Comparison of ENCODE assay signal across 8 mouse cellular contexts in genomic region chr10:79717640-79718357, GRCm38 (mm10). TPM values are rescaled to one million over a fixed set of nuclear protein-coding genes. Genes with fewer than 3 reads are reported as not detected.
DNase-seq lines count a peak whose midpoint lies in the region; ATAC-seq lines count a peak whose summit lies in the region.

No protein-coding gene starts in this region.

- ATAC-seq in embryonic facial prominence, embryonic 15.5 days (ENCODE audit: insufficient number of reproducible peaks, low FRiP score, low TSS enrichment, low read depth): no peak
- ATAC-seq in limb, embryonic 15.5 days (ENCODE audit: insufficient number of reproducible peaks, low FRiP score, low TSS enrichment, low read depth): no peak
- ATAC-seq in midbrain, embryonic 14.5 days (ENCODE audit: low FRiP score, low TSS enrichment): no peak

- H3K4me2 ChIP-seq in embryonic facial prominence, embryonic 15.5 days (replicated peaks): peak overlapping the region; percentile 98
- H3K4me2 ChIP-seq in limb, embryonic 15.5 days: peak overlapping the region; percentile 97
- peak overlapping the region; percentile 84 for H3K4me2 ChIP-seq in midbrain, embryonic 14.5 days (ENCODE audit: low read length)

- H3K27ac ChIP-seq in embryonic facial prominence, embryonic 15.5 days (replicated peaks): no peak overlapping the region
- no peak overlapping the region for H3K27ac ChIP-seq in hindbrain, embryonic 10.5 days
- no peak overlapping the region for H3K27ac ChIP-seq in limb, embryonic 15.5 days
- no peak overlapping the region for H3K27ac ChIP-seq in midbrain, embryonic 14.5 days (replicated peaks; ENCODE audit: low read depth, low read length)

- DNase-seq in ES-CJ7 (ENCODE audit: low read depth, low spot score): peak; percentile 81
- DNase-seq in adrenal gland, postnatal 14 days: peak; percentile 90
- DNase-seq in hindbrain, embryonic 10.5 days (ENCODE audit: low spot score): peak; percentile 76
- DNase-seq in midbrain, embryonic 14.5 days: peak; percentile 65
- peak; percentile 69 for DNase-seq in thymus, postnatal 0 days (ENCODE audit: low spot score)
- DNase-seq in T-cell, adult 2 months (ENCODE audit: low spot score): no peak

- no peaks in the 10 kb centered on the region for H3K36me3 ChIP-seq in embryonic facial prominence, embryonic 15.5 days
- no peaks in the 10 kb centered on the region for H3K36me3 ChIP-seq in hindbrain, embryonic 10.5 days
- H3K36me3 ChIP-seq in limb, embryonic 15.5 days: no peaks in the 10 kb centered on the region
- H3K36me3 ChIP-seq in midbrain, embryonic 14.5 days (ENCODE audit: control insufficient read depth, insufficient read depth, low read length): no peaks in the 10 kb centered on the region

- H3K9ac ChIP-seq in embryonic facial prominence, embryonic 15.5 days: no peak overlapping the region
- no peak overlapping the region for H3K9ac ChIP-seq in limb, embryonic 15.5 days
- peak overlapping the region; percentile 70; the same call in 1 of the 2 replicates for H3K9ac ChIP-seq in midbrain, embryonic 14.5 days (replicated peaks; ENCODE audit: low read length)

- H3K9me3 ChIP-seq in embryonic facial prominence, embryonic 15.5 days (replicated peaks): no peaks in the 10 kb centered on the region
- H3K9me3 ChIP-seq in hindbrain, embryonic 10.5 days: no peaks in the 10 kb centered on the region
- no peaks in the 10 kb centered on the region for H3K9me3 ChIP-seq in limb, embryonic 15.5 days
- no peaks in the 10 kb centered on the region for H3K9me3 ChIP-seq in midbrain, embryonic 14.5 days (ENCODE audit: control insufficient read depth, low read length)

- peaks cover 59% of the 10 kb centered on the region for H3K27me3 ChIP-seq in embryonic facial prominence, embryonic 15.5 days
- peaks cover 64% of the 10 kb centered on the region for H3K27me3 ChIP-seq in hindbrain, embryonic 10.5 days (ENCODE audit: insufficient read depth, poor library complexity, severe bottlenecking)
- H3K27me3 ChIP-seq in limb, embryonic 15.5 days: peaks cover 74% of the 10 kb centered on the region
- H3K27me3 ChIP-seq in midbrain, embryonic 14.5 days (ENCODE audit: control insufficient read depth, insufficient read depth, low read length): peaks cover 49% of the 10 kb centered on the region

- H3K4me1 ChIP-seq in embryonic facial prominence, embryonic 15.5 days: peaks cover 25% of the 10 kb centered on the region
- peaks cover 28% of the 10 kb centered on the region for H3K4me1 ChIP-seq in hindbrain, embryonic 10.5 days (replicated peaks)
- peaks cover 18% of the 10 kb centered on the region for H3K4me1 ChIP-seq in limb, embryonic 15.5 days
- 0 out of 2 replicates have a peak, but pooled peaks cover 2% of the 10 kb centered on the region for H3K4me1 ChIP-seq in midbrain, embryonic 14.5 days (ENCODE audit: control insufficient read depth, insufficient read depth, low read length)

- H3K4me3 ChIP-seq in embryonic facial prominence, embryonic 15.5 days (replicated peaks): peak overlapping the region; percentile 56
- H3K4me3 ChIP-seq in hindbrain, embryonic 10.5 days: peak overlapping the region; percentile 68
- peak overlapping the region; percentile 54 for H3K4me3 ChIP-seq in limb, embryonic 15.5 days
- H3K4me3 ChIP-seq in midbrain, embryonic 14.5 days (replicated peaks; ENCODE audit: low read depth, low read length): peak overlapping the region; percentile 57

- WGBS in embryonic facial prominence, embryonic 15.5 days: 4% methylated on average over 43 of the region's 43 CpGs
- 6% methylated on average over 43 of the region's 43 CpGs for WGBS in hindbrain, embryonic 10.5 days
- 5% methylated on average over 43 of the region's 43 CpGs for WGBS in limb, embryonic 15.5 days
- 3% methylated on average over 43 of the region's 43 CpGs for WGBS in midbrain, embryonic 14.5 days

RNA-seq across cellular contexts. Expression of gene Hcn2, which starts 1.4 kb away (rescaled TPM):
- total RNA-seq in adrenal gland, postnatal 14 days (2021): 7.1 and 10.6 TPM in 2 replicates
- 0.07 and 0.13 TPM in 2 replicates for polyA plus RNA-seq in embryonic facial prominence, embryonic 15.5 days (2015; fragmentation: Nextera tagmentation; extraction: Ambion mirVana)
- 0.08 and 0.11 TPM in 2 replicates for polyA plus RNA-seq in hindbrain, embryonic 10.5 days (2016; fragmentation: Nextera tagmentation; extraction: Ambion mirVana)
- polyA plus RNA-seq in limb, embryonic 15.5 days (2015; fragmentation: Nextera tagmentation; extraction: Ambion mirVana): 0.08 TPM in 1 of 2 replicates, not detected in the other
- 0.89 and 1.9 TPM in 2 replicates for polyA plus RNA-seq in midbrain, embryonic 14.5 days (2014; fragmentation: Nextera tagmentation; extraction: Ambion mirVana)
- 0.05 TPM in 1 of 2 replicates, not detected in the other for polyA plus RNA-seq in thymus, postnatal 0 days (2015; fragmentation: Nextera tagmentation; extraction: Ambion mirVana)

RNA-seq across cellular contexts. Expression of gene Bsg, which starts 13.5 kb away (rescaled TPM):
- total RNA-seq in adrenal gland, postnatal 14 days (2021): 598 and 707 TPM in 2 replicates
- polyA plus RNA-seq in embryonic facial prominence, embryonic 15.5 days (2015; fragmentation: Nextera tagmentation; extraction: Ambion mirVana): 837 and 902 TPM in 2 replicates
- polyA plus RNA-seq in hindbrain, embryonic 10.5 days (2016; fragmentation: Nextera tagmentation; extraction: Ambion mirVana): 657 and 686 TPM in 2 replicates
- 910 and 960 TPM in 2 replicates for polyA plus RNA-seq in limb, embryonic 15.5 days (2015; fragmentation: Nextera tagmentation; extraction: Ambion mirVana)
- polyA plus RNA-seq in midbrain, embryonic 14.5 days (2014; fragmentation: Nextera tagmentation; extraction: Ambion mirVana): 680 and 689 TPM in 2 replicates
- polyA plus RNA-seq in thymus, postnatal 0 days (2015; fragmentation: Nextera tagmentation; extraction: Ambion mirVana): 376 and 398 TPM in 2 replicates

RNA-seq across cellular contexts. Expression of gene Polrmt, which starts 28.6 kb away (rescaled TPM):
- total RNA-seq in adrenal gland, postnatal 14 days (2021): 59.2 and 65.4 TPM in 2 replicates
- 41.6 and 46.6 TPM in 2 replicates for polyA plus RNA-seq in embryonic facial prominence, embryonic 15.5 days (2015; fragmentation: Nextera tagmentation; extraction: Ambion mirVana)
- polyA plus RNA-seq in hindbrain, embryonic 10.5 days (2016; fragmentation: Nextera tagmentation; extraction: Ambion mirVana): 47.3 and 51.6 TPM in 2 replicates
- polyA plus RNA-seq in limb, embryonic 15.5 days (2015; fragmentation: Nextera tagmentation; extraction: Ambion mirVana): 35.8 and 41.5 TPM in 2 replicates
- 35.9 and 39.8 TPM in 2 replicates for polyA plus RNA-seq in midbrain, embryonic 14.5 days (2014; fragmentation: Nextera tagmentation; extraction: Ambion mirVana)
- polyA plus RNA-seq in thymus, postnatal 0 days (2015; fragmentation: Nextera tagmentation; extraction: Ambion mirVana): 35.2 and 39.5 TPM in 2 replicates

RNA-seq across cellular contexts. Expression of gene Gzmm, which starts 29.0 kb away (rescaled TPM):
- 0.89 and 1.1 TPM in 2 replicates for total RNA-seq in adrenal gland, postnatal 14 days (2021)
- polyA plus RNA-seq in embryonic facial prominence, embryonic 15.5 days (2015; fragmentation: Nextera tagmentation; extraction: Ambion mirVana): 0.89 and 1.5 TPM in 2 replicates
- 0.75 and 1.2 TPM in 2 replicates for polyA plus RNA-seq in hindbrain, embryonic 10.5 days (2016; fragmentation: Nextera tagmentation; extraction: Ambion mirVana)
- polyA plus RNA-seq in limb, embryonic 15.5 days (2015; fragmentation: Nextera tagmentation; extraction: Ambion mirVana): 0.86 and 1.3 TPM in 2 replicates
- 1.1 and 1.5 TPM in 2 replicates for polyA plus RNA-seq in midbrain, embryonic 14.5 days (2014; fragmentation: Nextera tagmentation; extraction: Ambion mirVana)
- polyA plus RNA-seq in thymus, postnatal 0 days (2015; fragmentation: Nextera tagmentation; extraction: Ambion mirVana): 0.35 and 0.48 TPM in 2 replicates

RNA-seq across cellular contexts. Expression of gene Cdc34, which starts 35.8 kb away (rescaled TPM):
- total RNA-seq in adrenal gland, postnatal 14 days (2021): 79.1 and 82.4 TPM in 2 replicates
- 94.8 and 96.8 TPM in 2 replicates for polyA plus RNA-seq in embryonic facial prominence, embryonic 15.5 days (2015; fragmentation: Nextera tagmentation; extraction: Ambion mirVana)
- 243 and 244 TPM in 2 replicates for polyA plus RNA-seq in hindbrain, embryonic 10.5 days (2016; fragmentation: Nextera tagmentation; extraction: Ambion mirVana)
- polyA plus RNA-seq in limb, embryonic 15.5 days (2015; fragmentation: Nextera tagmentation; extraction: Ambion mirVana): 100 and 110 TPM in 2 replicates
- polyA plus RNA-seq in midbrain, embryonic 14.5 days (2014; fragmentation: Nextera tagmentation; extraction: Ambion mirVana): 80.4 and 94.9 TPM in 2 replicates
- 138 and 141 TPM in 2 replicates for polyA plus RNA-seq in thymus, postnatal 0 days (2015; fragmentation: Nextera tagmentation; extraction: Ambion mirVana)
